Mouse (Mus musculus) midbrain, embryonic 12.5 days (tissue): ENCODE results near the gene Sept11. TPM values are rescaled to one million over a fixed set of nuclear protein-coding genes. Genes with fewer than 3 reads are reported as not detected.

Source experiments
- ATAC-seq: fragments of 200-750 bp; cut with Nextera tagmentation; 2 replicates; pipeline ENCODE4 v1.8.0; 2017; ENCODE audit warnings: low read depth, moderate TSS enrichment, moderate library complexity; ENCODE audit not compliant: low FRiP score
- H3K27ac ChIP-seq: fragments of 300-500 bp; sonication (generic); replicated peaks from 2 replicates; pipeline ENCODE4 v1.5.1; 2016; ENCODE audit warnings: mild to moderate bottlenecking
- H3K27me3 ChIP-seq: fragments of 300-500 bp; sonication (generic); 2 replicates; pipeline ENCODE4 v1.6.1; 2016; ENCODE audit warnings: mild to moderate bottlenecking
- H3K36me3 ChIP-seq: fragments of 300-500 bp; sonication (generic); 2 replicates; pipeline ENCODE4 v1.6.1; 2016
- H3K4me1 ChIP-seq: fragments of 300-500 bp; sonication (generic); 2 replicates; pipeline ENCODE4 v1.6.1; 2016
- H3K4me2 ChIP-seq: fragments of 300-500 bp; sonication (generic); replicated peaks from 2 replicates; pipeline ENCODE4 v1.6.1; 2016; ENCODE audit warnings: mild to moderate bottlenecking, moderate library complexity
- H3K4me3 ChIP-seq: fragments of 300-500 bp; sonication (generic); 2 replicates; pipeline ENCODE4 v1.5.1; 2016; ENCODE audit warnings: mild to moderate bottlenecking
- H3K9ac ChIP-seq: fragments of 300-500 bp; sonication (generic); replicated peaks from 2 replicates; pipeline ENCODE4 v1.6.1; 2016; ENCODE audit warnings: mild to moderate bottlenecking, moderate library complexity
- H3K9me3 ChIP-seq: fragments of 300-500 bp; sonication (generic); 2 replicates; pipeline ENCODE4 v1.6.1; 2016; ENCODE audit warnings: mild to moderate bottlenecking
- WGBS: fragments of 180-500 bp; shearing (Covaris S2); methylation state at CpG from one replicate; pipeline ENCODE4 v1.1.7; 2016; 5-methylcytosine and 5-hydroxymethylcytosine counted together
- polyA plus RNA-seq: library from polyadenylated mRNA; unstranded; fragments of >200 nt; fragmentation: Nextera tagmentation; extraction: Ambion mirVana; gene quantifications from 2 replicates; pipeline ENCODE4 v1.2.1, GENCODE M21; 2016

Sept11 gene
- polyA plus RNA-seq, 1 experiment from 2014 or later, result 260 TPM

DNA sequence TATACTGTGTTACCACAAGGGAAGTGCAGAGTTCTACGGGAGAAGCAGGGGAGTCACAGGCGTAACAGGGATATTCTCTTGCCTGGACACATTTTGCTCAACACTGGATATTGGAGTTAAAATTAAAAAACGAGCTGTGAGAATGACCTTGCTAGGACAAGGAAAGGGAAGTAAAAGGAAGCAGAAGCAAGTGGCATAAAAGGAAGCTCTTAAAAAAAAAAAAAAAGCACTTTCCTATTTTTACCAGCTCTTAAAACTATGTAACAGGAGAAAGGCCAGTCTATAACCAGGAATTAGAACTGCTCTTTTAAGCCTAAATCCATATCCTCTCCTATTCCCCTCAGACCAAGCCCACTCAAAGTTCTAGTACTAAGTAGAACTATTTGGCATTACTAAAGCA is 105.0 kb downstream of the Sept11 start:
- Histone ChIP-seq H3K9ac (no peak overlapping the region), H3K4me3 (no peak overlapping the region), H3K4me2 (no peak overlapping the region), H3K4me1 (0 out of 2 replicates have a peak, but pooled peaks cover 2% of the 10 kb centered on the region), H3K27ac (no peak overlapping the region), H3K9me3 (no peaks in the 10 kb centered on the region), H3K27me3 (no peaks in the 10 kb centered on the region), H3K36me3 (peaks cover 45% of the 10 kb centered on the region)
- WGBS, result 92% methylated on average over 3 of the region's 3 CpGs
- no peak for ATAC-seq

DNA sequence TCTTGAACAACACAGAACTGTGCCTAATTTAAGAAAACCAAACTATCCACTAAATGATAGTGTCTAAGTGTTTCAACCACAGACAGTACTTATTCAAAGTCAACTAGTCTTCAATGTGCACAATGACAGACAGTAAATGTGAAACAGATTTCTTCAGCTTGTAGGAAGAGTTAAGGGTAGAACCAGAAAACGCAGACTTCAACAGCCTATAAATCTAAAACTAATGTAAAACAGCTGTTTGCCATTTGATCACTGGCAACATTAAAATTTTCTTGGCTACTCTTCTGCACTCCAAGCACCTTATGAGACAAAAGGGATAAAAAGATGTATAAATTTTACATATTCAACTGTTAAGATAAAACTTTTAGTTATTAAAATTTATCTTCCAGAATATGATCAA is 107.9 kb downstream of the Sept11 start:
- ATAC-seq, result no peak
- no peaks in the 10 kb centered on the region for H3K9me3 ChIP-seq
- 92% methylated on average over 1 of the region's 1 CpGs for WGBS

DNA sequence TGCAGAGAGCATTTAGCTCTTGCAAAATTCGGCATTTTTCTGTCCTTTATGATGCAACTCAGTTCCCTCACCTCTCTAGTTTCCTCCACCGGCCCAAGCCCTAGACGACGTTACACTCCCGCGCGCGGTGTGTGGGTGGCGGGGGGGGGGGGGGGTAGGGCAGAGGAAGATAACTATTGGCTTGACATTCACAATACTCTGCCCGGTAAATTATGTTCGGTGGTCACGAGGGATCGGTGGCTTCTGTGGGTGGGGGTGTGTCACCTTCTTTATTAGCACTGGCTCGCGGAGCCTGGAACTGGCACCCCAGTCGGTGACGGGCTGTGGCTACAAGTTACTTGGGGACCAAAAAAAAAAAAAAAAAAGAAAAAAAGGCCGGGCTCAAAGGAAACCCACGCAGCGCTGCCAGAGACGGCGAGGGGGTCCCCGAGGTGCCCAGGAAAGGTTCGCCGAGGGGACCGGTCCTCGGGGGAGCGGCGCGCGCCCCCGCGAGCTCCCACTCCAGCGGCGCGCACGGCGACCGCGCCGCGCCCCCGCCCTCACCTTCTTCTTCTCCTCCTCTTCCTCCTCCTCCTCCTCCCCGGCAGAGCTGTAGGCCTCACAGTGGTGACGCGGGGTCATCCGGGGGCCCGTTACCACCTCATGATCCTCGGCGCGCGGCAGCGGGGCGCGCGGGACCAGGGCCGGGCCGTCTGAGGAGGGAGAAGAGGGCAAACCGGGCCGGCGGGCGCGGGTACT is 112.3 kb downstream of the Sept11 start:
- H3K4me3 ChIP-seq, result peak overlapping the region; percentile 93
- no peaks in the 10 kb centered on the region for H3K9me3 ChIP-seq
- H3K4me2 ChIP-seq, result peak overlapping the region; percentile 69
- peaks cover 18% of the 10 kb centered on the region; the same call in 1 of the 2 replicates for H3K4me1 ChIP-seq
- peak; percentile 67 for ATAC-seq
- H3K9ac ChIP-seq, result peak overlapping the region; percentile 97
- H3K27ac ChIP-seq, result peak overlapping the region; percentile 93
- peaks cover 15% of the 10 kb centered on the region for H3K36me3 ChIP-seq
- no peaks in the 10 kb centered on the region for H3K27me3 ChIP-seq
- under 1% methylated on average over 50 of the region's 63 CpGs for WGBS

More for the DNA sequence above, 107.9 kb downstream of the Sept11 start:
- Histone ChIP-seq H3K36me3 (peaks cover 45% of the 10 kb centered on the region), H3K9ac (no peak overlapping the region), H3K27me3 (no peaks in the 10 kb centered on the region), H3K4me1 (peaks cover 13% of the 10 kb centered on the region; the same call in 1 of the 2 replicates), H3K4me3 (no peak overlapping the region), H3K27ac (no peak overlapping the region), H3K4me2 (no peak overlapping the region)

DNA sequence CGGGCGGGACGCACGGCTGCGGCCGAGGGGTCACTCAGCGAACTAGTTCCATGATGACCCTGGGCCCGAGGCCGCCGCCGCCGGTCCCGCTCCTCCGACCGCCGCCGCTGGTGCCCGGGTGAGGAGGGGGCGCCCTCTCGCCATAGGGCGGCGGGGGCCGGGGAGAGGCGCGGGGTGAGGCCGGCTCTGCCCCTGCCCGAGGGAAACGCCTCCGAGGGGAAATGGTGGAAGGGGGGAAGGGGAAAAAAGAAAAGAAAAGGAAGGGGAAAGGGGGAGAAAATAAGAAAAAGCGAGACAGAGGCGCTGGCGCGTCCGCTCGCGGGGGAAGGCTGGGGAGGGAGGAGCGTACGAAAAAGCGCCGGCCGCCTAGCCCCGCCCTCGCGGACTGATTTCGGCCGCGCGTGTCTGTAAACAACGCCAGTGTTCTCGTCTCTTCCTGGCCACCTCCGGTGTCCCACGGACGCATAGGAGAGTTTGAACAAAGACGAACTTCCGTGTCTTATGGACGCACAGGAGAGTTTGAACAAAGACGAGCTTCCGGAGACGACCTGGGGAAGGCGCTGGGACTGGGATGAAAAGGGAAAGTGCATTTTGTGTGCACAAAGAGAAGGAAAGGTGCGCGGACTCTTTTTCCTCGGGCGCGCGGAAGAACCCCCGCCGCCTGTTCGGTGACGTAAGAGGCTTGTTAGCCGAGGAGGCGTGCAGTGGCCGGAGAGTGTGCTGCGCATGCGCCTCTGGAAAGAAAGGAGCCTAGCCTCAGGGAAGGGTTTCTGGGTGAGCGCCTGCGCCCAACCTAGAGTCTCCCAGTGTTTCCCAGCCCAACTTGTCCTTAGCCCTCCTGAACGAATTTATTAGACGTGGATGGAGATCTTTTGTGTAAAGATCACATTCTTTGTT is 113.1 kb downstream of the Sept11 start, which contains the start of the genes Ccni and 2010109A12Rik:
TSS of gene Ccni (minus strand) at position 387 of the 897 bp plus-strand sequence.
TSS of gene 2010109A12Rik (plus strand) at position 410 of the 897 bp plus-strand sequence.
- H3K4me1 ChIP-seq, result peaks cover 18% of the 10 kb centered on the region; the same call in 1 of the 2 replicates
- peak; percentile 95 for ATAC-seq
- H3K27me3 ChIP-seq, result no peaks in the 10 kb centered on the region
- peak within 1 kb of the TSS; percentile 69 for H3K4me2 ChIP-seq
- peak within 1 kb of the TSS; percentile 93 for H3K4me3 ChIP-seq
- peaks cover 8% of the 10 kb centered on the region for H3K36me3 ChIP-seq
- WGBS, result under 1% methylated on average over 79 of the region's 79 CpGs
- H3K27ac ChIP-seq, result peak within 1 kb of the TSS; percentile 93
- H3K9ac ChIP-seq, result peak within 1 kb of the TSS; percentile 97
- H3K9me3 ChIP-seq, result no peaks in the 10 kb centered on the region

DNA sequence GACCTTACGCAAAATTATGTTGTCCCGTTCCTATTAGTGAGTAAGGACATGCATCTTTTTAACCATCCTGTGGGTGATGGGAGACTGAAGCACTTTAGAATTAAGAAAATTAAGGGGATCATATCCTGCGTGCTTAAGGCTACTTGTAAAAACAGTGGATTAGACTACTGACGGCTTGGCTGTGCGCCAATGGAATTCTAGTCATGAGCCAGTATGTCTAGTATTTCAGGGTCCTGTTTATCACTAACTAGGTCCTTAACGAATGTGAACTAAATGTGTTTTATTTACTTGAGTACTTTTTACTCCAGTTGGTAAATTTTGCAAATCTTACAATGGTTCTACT is 113.7 kb downstream of the Sept11 start:
- WGBS, result 7% methylated on average over 6 of the region's 6 CpGs
- H3K27ac ChIP-seq, result peak overlapping the region; percentile 93

DNA sequence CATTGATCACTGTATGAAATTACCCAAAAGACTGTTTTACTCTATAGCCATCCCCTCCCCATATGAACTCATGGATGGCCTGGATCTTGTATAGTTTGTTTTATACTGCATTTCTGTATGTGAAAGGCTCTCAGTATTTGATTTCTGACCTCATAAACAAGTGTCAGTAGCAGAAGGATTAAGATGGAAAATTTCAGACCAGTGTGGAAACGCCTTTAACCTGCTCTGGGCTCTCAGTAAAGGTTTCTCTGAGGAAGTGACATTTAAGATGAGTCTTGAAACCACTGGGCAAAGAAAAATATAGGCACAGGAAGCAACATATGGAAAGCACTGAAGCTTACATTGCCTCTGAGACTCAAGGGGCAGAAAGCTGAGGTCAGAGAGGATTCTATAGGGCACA is 114.3 kb downstream of the Sept11 start:
- Histone ChIP-seq H3K4me1 (peaks cover 18% of the 10 kb centered on the region; the same call in 1 of the 2 replicates), H3K36me3 (no peaks in the 10 kb centered on the region), H3K4me3 (no peak overlapping the region), H3K9ac (no peak overlapping the region), H3K27me3 (no peaks in the 10 kb centered on the region), H3K4me2 (no peak overlapping the region), H3K9me3 (no peaks in the 10 kb centered on the region), H3K27ac (no peak overlapping the region)
- no peak for ATAC-seq
- 76% methylated on average over 1 of the region's 1 CpGs for WGBS

More for the DNA sequence above, 113.7 kb downstream of the Sept11 start:
- H3K4me3 ChIP-seq, result peak overlapping the region; percentile 93
- H3K9ac ChIP-seq, result peak overlapping the region; percentile 97
- no peaks in the 10 kb centered on the region for H3K9me3 ChIP-seq
- peak overlapping the region; percentile 49 for H3K4me2 ChIP-seq
- H3K36me3 ChIP-seq, result 0 out of 2 replicates have a peak, but pooled peaks cover 2% of the 10 kb centered on the region
- H3K4me1 ChIP-seq, result peaks cover 18% of the 10 kb centered on the region; the same call in 1 of the 2 replicates
- H3K27me3 ChIP-seq, result no peaks in the 10 kb centered on the region
- ATAC-seq, result peak; percentile 27; the same call in 1 of the 2 replicates

DNA sequence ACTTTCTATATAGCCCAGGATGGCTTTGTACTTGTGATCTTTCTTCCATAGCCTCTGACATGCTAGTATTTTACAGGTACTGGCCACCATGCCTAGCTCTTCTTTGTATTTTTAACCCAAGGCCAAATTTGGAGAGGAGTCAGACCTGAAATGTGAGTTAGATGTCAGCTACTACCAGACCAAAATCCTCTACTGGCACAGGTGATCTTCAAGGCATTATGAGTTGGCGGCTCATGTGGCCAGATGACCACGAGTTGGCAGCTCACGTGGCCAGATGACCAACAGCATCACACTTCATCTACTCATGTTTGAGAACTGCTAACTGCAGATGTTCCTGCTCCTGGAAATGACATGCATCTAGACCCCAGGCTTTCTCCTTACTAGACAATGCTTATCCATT is 125.1 kb downstream of the Sept11 start:
- H3K9me3 ChIP-seq, result no peaks in the 10 kb centered on the region
- H3K36me3 ChIP-seq, result no peaks in the 10 kb centered on the region
- no peak for ATAC-seq
- H3K4me1 ChIP-seq, result no peaks in the 10 kb centered on the region
- H3K4me2 ChIP-seq, result no peak overlapping the region
- no peak overlapping the region for H3K9ac ChIP-seq
- H3K27me3 ChIP-seq, result no peaks in the 10 kb centered on the region
- 89% methylated on average over 3 of the region's 3 CpGs for WGBS
- no peak overlapping the region for H3K27ac ChIP-seq
- no peak overlapping the region for H3K4me3 ChIP-seq

DNA sequence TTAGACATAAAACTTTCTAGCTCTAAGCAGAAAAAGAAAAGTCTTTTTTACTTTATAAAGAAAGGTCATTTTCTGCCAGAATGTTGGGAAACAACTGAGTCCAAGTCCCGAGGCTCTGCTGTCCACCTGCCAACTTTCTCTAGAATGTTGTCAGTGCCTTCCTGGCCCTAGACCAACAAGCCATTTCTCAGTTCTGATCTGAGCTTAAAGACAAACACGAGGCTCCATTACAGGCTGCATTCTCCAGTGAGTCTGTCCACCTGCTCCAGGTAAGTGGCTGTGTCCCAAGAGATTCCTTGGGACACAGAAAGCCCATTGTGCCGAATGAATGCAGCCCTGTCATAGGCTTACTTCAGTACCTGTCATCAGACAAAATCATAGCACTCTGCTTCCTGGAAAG is 128.4 kb downstream of the Sept11 start:
- no peaks in the 10 kb centered on the region for H3K4me1 ChIP-seq
- H3K9me3 ChIP-seq, result no peaks in the 10 kb centered on the region
- no peak overlapping the region for H3K4me2 ChIP-seq
- H3K9ac ChIP-seq, result no peak overlapping the region
- H3K27me3 ChIP-seq, result no peaks in the 10 kb centered on the region
- no peaks in the 10 kb centered on the region for H3K36me3 ChIP-seq
- WGBS, result 79% methylated on average over 3 of the region's 3 CpGs
- no peak for ATAC-seq
- no peak overlapping the region for H3K27ac ChIP-seq
- no peak overlapping the region for H3K4me3 ChIP-seq

DNA sequence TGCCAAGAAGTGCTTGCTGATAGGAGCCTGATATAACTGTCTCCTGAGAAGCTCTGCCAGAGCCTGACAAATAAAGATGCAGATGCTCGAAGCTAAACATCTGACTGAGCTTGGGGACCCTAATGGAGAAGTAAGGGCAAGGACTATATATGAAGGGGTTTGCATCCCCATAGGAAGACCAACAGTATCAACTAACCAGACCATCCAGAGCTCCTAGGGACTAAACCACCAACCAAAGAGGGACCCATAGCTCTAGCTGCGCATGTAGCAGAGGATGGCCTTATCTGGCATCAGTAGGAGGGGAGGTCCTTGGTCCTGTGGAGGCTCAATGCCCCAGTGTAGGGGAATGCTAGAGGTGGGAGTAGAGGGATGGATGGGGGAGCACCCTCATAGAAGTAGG is 131.3 kb downstream of the Sept11 start:
- no peak overlapping the region for H3K27ac ChIP-seq
- no peak overlapping the region for H3K4me3 ChIP-seq
- no peak for ATAC-seq
- no peaks in the 10 kb centered on the region for H3K27me3 ChIP-seq
- no peaks in the 10 kb centered on the region for H3K4me1 ChIP-seq
- H3K9ac ChIP-seq, result no peak overlapping the region
- H3K36me3 ChIP-seq, result no peaks in the 10 kb centered on the region
- no peaks in the 10 kb centered on the region for H3K9me3 ChIP-seq
- H3K4me2 ChIP-seq, result no peak overlapping the region
- 88% methylated on average over 2 of the region's 2 CpGs for WGBS

Other genes with a start within 250 kb of the Sept11 start
- gene Sowahb, start 48.4 kb upstream of the Sept11 start, polyA plus RNA-seq, result 0.04 and 0.10 TPM in 2 replicates
- 166 and 193 TPM in 2 replicates for gene Ccni, start 113.1 kb downstream of the Sept11 start, polyA plus RNA-seq
- gene 2010109A12Rik, start 113.1 kb downstream of the Sept11 start, polyA plus RNA-seq, result 1.9 and 2.0 TPM in 2 replicates
- gene Ccng2, start 173.8 kb downstream of the Sept11 start, polyA plus RNA-seq, result 130 and 134 TPM in 2 replicates